Mouse (Mus musculus) urinary bladder, postnatal 14 days (tissue): ENCODE measurements around the gene Taok1.

Experiments used
- DNase-seq: peaks from one replicate; pipeline ENCODE4 v3.0.0; 2021; ENCODE audit warnings: low spot score

Taok1 gene

DNA sequence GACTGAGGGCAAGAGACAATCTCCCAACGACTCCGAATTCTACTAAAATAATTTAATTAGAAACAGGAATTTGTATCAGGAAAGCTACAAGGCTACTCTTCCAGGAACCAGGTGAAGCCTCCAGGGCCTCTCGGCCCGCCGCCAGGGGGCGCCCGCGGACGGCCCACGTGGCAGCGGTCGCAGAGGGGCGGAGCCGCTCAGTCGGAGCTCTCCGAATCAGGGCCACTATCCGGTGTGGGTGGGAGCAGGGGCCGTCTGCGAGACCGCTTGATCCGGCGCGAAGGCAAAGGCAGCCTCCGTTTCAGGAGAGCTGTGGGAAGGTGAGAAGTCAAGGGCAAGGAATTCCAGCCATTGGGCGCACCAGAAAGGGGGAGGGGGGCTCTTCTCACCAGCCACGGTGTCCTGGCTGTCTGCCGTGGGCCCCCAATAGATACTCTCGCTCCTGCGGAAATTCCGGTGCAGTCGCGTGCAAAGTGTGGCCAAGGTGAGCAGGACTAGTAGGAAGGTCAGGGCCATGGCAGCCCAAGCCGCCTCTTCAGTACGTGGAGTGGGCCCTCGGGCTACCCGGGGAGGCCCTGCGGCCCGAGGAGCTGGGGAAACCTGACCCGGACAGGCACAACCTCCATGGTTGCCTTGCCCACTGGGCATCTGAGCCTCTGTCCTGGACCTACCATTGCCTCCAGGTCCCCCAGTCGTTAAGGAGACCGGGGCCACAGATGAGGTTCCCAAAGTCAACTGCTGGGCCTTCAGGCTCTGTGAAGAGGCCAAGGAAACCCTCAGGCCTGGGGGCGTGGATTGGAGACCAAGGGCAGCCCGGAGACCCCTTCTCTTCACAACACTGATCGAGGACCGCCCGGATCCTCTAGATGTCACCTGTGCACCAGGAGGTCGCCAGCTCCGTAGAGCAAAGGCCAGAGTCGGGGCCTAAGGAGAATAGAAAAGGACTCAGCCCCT, 99.3 kb downstream of the Taok1 start:
- peak; percentile 85 for DNase-seq

DNA sequence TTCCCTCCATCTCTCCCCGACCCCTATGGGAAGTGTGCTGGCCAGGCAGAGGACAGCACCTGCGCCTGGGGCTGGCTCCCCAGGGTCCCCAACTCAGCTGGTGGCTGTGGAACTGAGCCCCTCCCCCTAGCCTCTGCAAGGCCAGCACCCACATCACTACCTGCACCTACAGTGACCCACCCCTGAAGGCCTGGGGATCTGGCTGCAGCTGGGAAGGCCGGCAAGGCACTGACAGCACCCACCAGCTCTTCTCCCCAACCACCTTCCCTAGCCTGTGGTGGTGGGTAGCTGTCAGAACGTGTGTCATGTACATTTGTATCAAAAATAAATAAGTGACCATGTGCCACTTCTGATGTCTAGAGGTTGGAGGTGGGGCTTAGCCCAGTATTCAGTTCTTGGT, 100.2 kb downstream of the Taok1 start:
- no peak for DNase-seq

DNA sequence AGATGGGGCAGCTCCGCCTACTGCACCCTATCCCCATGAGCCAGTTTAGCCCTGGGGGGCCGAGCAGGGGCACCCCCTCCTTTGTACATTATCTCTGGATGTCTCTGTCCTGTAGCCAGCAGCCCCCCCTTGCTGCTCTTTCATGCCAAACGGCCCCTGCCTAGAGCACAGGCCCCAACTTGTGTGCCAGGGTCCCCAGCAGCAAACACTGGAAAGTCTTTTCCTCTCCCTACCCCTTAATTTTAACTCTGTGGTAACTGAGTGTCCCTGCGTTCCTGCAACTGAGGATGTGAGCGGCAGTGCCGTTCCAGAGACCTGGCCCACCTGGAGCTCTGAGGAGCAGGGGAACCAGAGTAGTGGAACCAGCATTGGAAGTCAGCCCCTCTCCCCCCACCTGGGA, 100.7 kb downstream of the Taok1 start:
- no peak for DNase-seq

DNA sequence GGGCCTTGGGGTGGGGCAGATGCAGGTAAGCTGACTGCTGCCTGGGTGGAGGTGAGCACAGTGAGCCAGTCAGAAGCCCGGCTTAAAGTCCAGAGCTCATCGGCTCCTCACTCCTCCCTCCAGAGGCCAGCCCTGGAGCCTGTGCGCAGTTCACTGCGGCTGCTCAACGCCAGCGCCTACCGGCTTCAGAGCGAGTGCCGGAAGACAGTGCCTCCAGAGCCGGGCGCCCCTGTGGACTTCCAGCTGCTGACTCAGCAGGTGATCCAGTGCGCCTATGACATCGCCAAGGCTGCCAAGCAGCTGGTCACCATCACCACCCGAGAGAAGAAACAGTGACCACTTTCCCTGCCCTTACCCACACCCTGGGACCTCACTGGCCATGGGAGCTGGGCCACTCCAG, 101.3 kb downstream of the Taok1 start:
- DNase-seq: no peak

DNA sequence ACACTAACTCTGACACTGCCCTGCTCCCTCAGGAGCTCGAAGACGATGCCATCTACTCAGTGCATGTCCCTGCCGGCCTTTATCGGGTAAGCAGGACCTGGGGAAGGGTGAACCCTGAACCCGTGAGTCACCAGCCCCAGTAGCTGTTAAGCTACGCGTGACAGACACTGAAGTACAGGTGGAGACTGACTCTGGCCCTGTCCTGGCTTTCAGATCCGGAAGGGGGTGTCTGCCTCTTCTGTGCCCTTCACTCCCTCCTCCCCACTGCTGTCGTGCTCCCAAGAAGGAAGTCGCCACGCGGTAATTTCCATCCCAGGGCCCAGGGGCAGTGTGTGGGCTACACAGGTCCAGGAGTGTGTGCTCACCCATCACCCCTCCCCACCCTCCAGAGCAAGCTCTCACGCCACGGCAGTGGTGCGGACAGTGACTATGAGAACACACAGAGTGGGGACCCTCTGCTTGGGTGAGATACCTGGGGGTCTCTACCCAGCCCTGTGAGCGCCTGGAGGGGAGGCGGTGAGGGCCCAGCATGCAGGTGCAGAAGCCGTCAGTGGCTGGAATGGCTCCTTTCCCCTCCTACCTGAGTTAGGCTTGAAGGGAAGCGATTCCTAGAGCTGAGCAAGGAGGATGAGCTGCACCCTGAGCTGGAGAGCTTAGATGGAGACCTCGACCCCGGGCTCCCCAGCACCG, 102.2 kb downstream of the Taok1 start:
- DNase-seq: no peak

DNA sequence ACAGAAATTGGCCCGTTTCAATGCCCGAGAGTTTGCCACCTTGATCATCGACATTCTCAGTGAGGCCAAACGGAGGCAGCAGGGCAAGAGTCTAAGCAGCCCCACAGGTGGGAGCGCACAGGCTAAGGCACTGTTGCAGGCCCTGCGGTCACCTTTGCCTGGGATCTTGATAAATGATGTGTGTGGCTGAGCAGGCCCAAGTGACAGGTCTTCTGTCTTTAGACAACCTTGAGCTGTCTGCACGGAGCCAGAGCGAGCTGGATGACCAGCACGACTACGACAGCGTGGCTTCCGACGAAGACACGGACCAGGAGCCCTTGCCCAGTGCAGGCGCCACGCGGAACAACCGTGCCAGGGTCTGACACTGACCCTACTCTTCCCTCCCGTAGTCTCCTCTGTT, 103.2 kb downstream of the Taok1 start:
- DNase-seq: no peak

DNA sequence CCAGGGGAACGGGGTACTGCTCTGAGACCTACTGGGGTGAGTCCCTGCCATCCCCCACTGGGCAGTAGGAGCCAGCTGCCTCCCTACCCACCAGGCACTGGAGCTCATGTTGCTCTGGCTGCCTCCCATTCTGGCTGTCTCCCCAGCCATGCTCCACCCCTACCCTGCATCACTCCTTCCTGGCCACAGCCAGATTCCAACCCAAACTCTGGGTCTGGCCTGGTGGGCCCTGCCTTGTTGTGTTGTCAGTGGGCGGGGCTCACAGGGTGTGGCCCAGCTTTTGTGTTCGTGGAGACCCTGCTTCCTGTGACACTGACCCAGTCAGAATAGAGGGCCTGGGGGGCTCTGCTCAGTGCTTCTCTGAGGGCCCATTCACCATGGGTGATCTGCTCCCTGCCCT, 104.1 kb downstream of the Taok1 start:
- peak; percentile 52 for DNase-seq

DNA sequence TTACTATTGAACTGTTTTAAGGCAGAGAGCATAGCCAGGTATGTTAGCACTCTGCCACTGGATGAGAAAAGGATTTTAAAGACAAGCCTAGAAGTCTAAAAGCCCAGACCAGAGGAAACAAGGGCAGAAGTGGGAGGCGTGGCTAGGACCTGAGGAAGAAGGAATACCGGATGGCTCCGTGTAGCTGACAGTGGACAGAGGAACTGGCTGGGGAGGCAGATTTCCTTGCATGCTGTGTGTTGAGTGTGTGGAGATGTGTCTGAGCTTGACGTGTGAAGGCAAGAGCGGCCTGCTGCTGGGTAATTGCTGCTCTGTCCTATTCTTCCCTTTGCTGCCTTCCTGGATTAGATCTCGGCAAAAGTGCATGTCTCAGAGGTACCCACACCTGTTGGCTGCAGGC, 105.1 kb downstream of the Taok1 start:
- no peak for DNase-seq

DNA sequence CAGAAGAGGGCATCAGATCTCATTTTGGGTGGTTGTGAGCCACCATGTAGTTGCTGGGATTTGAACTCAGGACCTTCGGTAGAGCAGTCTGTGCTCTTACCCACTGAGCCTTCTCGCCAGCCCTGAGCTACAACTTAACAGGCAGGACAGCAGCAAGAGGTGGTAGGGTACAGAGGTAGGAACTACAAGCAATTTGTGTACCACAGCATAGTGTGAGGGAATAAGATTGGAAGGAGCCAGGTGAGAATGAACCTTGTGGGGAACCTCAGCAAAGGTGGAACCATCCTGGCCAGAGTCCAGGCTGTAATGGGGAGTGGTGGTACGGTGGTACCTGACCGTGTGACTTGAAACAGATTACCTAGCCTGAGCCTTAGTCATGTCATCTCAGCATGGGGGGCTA, 105.6 kb downstream of the Taok1 start:
- no peak for DNase-seq

DNA sequence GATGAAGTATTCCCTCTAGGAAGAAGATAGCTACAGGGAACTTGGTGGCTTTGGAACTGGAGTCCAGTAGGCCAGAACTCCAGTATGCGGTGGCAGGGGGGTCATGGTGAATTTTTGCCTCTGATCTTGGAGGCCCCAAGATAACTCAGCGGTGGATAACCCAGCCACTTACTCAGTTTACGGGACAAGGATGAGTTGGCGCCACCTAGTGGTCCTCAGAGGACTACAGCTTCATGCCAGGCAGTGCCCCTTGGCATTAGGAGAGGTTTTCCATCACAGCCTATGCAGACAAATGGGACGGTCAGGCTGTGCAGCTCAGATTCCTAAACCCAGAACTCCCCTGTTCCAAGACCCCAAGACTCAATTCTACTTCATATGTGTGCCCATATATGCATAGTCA, 106.2 kb downstream of the Taok1 start:
- DNase-seq: peak; percentile 77

DNA sequence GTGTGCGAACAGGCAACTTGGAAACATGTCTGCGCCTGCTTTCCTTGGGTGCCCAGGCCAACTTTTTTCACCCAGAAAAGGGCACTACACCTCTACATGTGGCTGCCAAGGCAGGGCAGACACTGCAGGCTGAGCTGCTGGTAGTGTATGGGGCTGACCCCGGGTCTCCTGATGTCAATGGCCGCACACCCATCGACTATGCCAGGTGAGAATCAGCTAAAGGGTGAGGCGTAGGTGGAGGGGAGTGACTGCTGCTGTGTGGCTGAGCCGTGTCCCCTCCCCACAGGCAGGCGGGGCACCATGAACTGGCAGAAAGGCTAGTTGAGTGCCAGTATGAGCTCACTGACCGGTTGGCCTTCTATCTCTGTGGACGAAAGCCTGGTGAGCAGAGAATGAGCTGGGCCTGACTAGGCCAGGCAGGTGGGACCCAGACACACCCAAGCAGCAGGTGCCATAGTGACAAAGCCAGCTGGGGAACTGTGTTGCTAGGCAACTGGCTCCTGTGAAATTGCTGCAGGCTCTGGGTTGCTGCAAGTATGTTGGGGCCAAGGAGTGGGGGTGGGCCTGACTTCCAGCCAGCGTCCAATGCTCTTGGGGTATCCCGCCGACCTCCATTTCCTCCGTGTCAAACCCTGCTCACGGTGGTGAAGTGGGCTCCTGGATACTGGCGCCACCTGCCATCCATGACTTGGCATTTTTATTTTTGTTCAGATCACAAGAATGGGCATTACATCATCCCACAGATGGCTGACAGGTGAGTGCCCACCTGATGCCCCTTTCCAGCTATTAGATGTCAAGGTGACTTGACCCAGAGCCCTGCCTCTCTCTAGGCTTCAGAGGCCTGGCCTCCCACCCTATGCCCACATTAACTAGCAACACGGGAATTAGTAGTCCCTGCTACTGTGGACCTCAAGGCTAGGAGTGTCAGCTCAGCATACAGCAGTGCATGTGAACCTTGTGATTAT, 107.0 kb downstream of the Taok1 start:
- peak; percentile 18 for DNase-seq

DNA sequence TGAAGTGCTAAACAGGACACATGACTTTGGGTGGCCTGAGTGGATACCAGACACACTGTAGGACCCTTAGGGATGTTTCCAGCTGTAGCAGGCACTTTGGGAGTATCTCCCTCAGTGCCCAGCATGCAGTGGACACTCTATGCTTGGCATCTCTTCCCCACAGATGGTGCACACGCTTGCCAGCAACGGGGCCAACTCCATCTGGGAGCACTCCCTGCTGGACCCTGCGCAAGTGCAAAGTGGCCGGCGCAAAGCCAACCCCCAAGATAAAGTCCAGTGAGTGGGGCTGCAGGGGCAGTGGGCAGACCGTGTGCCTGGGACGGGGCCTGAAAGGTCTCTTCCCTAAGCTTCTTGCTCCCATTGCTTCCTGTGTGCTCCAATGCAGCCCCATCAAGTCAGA, 108.3 kb downstream of the Taok1 start:
- DNase-seq: no peak

DNA sequence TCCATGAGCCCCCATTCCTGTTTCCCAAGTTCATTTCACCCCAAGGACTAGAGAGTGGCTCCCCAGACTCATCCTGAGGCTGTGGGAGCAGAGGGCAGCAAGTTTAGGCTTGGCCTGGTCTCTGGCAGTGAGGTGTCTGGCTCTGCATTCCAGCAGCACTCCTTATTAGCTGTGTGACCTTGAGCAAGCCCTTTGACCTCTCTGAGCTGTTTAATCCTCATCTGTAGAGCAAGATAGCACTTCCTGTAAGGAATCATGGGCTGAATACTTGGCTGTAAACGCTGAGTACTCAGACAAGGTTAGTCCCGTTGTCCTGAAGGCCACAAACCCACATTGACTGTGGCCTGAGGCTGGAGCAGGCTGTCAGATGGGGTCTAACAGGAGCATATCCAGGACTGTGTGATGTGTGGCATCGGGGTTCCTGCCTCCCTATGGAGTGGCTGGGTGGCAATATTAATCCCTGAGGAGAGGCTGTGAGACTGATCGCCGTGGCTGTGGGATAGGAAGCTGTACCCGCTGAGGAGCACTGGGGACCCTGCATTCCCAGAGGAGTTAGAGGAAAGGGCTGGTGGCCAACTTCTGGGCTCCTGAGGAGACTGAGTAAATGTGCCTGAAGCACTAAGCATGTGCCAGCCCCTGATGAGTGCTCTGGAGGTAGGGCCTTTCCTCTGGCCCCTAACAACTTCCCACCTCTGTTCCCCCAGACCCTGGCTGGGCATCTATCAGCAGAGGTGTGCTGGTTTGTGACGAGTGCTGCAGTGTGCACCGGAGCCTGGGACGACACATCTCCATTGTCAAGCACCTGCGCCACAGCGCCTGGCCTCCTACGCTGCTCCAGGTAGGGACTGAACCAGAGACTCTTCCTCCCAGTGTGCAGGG, 109.1 kb downstream of the Taok1 start:
- DNase-seq: no peak

DNA sequence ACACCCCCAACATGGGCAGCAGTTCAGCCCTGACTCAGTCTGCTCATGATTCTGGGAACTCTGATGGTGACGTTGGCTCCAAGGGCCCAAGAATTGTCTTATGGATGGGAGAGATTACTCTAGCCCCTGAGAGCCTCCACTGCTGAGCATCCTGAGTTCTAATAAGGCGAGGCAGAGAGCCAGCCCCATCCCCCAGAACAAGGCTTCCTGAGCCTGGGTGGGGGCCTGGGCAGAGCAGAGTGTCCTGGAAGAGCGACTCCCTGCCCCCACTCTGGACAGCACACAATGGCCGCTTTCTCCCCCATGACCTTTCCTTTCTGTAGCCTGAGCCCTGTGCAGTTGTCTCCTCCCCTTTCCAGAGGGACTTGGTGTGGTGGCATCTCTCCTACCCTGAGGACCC, 109.8 kb downstream of the Taok1 start:
- no peak for DNase-seq

DNA sequence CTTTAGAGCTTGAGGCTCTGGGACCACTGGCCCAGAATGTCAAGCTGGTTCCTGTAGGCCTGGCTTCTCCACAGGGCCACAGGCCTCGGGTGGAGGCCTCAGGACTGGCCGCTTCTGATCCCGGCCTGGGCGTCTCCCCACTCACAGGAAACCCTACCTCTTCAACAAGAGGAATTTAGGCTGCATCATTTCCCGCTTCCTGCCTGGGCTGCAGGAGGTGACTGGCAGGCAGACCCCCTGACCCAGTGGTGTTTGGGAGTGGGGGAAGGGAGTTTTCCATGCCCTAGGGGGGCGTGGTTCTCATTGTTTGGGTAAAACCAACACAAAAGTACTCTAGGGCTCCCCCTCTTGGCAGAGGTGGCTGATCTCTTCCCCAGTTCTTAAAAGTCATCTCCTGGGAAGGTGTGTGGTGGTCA, 110.3 kb downstream of the Taok1 start:
- DNase-seq: peak; percentile 68

DNA sequence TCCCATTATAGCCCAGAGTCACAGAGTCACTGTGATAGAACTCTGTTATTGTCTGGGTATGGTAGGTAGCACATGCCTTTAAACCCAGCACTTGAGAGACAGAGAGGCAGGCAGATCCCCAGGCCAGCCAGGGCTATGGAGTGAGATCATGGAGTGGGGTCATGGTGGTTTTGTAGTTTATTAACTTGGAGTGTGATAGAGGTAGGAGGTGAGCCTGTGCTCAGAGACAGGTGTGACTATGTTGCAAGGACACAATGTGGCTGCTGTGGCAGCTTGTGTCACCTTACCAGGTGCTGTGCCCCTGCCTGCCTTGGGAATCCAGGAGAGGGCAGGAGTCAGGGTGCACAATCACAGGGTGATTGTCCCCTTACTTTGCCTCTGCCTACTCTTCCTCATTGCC, 112.1 kb downstream of the Taok1 start:
- no peak for DNase-seq

DNA sequence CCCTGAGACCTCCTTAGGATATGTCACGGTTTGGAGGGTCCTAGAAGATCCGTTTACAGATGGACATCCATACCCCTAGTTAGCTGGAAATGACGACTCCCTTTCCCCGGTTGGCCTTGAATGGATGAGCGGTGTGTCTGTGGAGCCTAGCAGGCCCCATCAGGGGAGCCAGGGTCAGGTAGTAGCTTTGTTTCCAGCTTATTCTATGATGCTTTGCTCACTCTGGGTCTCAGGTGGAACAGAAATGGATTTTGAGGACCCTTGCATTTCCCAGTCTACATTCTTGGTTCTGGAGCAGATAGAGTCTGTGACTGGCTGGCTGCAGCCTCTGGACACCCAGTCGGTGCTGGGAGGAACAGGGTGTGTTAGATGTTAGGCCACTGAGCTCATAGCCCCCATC, 112.8 kb downstream of the Taok1 start:
- DNase-seq: no peak

DNA sequence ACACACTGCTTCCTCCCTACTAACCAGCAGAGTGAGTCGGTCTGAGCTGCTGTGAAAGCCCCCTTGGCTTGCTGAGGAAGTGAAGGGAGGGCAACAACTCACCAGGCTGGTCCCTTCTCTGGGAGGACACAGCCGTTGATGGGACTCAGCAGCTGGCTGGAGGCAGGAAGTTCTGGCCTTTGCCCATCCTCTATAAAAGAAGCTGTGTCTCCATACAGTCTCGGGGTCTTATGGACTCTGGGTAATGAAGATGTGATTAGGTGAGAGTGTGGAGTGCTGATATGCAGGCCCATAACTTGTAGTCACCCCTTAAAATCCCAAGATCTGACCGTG, 113.3 kb downstream of the Taok1 start:
- DNase-seq: no peak

DNA sequence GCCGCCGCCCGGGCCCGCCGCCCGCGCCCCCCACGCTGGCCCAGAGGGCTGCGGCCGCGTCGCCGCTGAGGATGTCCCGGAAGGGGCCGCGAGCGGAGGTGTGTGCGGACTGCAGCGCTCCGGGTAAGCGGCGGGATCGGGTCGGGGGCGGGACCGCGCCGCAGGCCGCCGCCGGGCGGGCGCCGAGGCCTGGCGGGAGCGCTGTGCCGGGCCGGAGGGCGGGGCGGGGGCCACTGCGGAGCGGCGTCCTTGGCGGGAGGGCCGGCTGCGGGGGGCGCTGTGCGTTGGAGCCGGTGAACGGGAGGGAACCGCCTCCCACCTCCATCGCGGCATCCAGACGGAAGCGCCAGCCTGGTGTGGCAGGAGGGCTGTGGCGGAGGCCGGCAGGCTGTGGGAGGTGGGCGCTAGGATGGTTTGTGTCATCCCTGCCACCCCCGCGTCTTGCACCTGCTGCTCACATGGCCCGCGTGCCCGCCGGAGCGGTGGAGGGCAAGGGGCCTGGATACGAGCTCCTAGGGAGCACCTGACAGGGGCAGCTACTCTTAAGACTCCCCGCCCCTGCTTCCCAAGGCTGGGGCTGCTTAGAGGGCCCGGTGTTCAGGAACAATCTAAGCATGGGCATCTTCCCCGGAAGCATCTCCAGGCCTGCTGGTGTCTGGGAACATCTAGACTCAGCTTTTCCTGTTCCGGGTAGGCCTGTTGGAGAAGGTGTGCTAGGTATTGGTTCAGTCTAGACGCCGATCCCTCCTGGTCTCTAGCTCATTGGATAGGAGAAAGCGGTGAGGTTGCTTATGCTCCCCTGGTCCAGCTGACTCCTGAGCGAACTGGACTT, 113.9 kb downstream of the Taok1 start, which contains the start of gene Git1:
Gene Git1, plus strand, starts transcription at position 51 of the 832 bp plus-strand sequence.
- DNase-seq: peak; percentile 47

DNA sequence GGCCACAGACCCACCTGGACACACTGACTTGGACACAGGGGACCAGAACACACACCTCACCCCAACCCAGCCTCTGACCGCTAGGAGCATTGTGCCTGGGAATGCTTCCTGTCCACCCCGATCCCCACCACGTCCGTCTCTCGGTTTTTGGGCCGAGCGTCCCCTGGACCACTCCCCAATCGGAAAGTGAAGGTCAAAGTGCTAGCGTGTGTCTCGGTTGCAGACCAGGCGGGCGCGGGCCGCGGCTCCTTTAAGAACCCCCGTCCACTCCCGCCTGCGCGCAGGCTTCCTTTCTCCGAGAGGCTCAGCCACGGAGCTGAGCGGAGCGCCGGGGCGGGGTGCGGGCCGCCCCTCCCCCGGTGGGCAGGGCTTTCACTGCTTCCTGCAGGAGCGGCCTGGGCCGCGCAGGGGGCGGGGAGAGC, 114.7 kb downstream of the Taok1 start:
- DNase-seq: peak; percentile 96
